Mouse (Mus musculus): ENCODE data around the gene Supt4a. TPM values are rescaled to one million over a fixed set of nuclear protein-coding genes. Genes with fewer than 3 reads are reported as not detected.

Supt4a gene
- 137 and 152 TPM in 2 replicates for polyA plus RNA-seq (2014; fragmentation: Nextera tagmentation; extraction: Ambion mirVana)

GRCm38 (mm10) chr11:87737175-87737740 lies at the start of gene Supt4a:
TSS of gene Supt4a (plus strand) at chr11:87737552.
- DNase-seq (ENCODE audit: low spot score) (peak; percentile 99), ATAC-seq (ENCODE audit: low FRiP score) (peak; percentile 92)
- H3K4me1 ChIP-seq (replicated peaks; ENCODE audit: control insufficient read depth, insufficient read depth, low read length) = peaks cover 11% of the 10 kb centered on the region
- H3K27ac ChIP-seq = peak within 1 kb of the TSS; percentile 65
- H3K36me3 ChIP-seq (replicated peaks; ENCODE audit: control insufficient read depth, insufficient read depth) = peaks cover 26% of the 10 kb centered on the region
- peak within 1 kb of the TSS; percentile 94 for H3K4me2 ChIP-seq (replicated peaks)
- under 1% methylated on average over 50 of the region's 57 CpGs for WGBS
- H3K27me3 ChIP-seq (ENCODE audit: control insufficient read depth, insufficient read depth, low read length) = no peaks in the 10 kb centered on the region
- peak within 1 kb of the TSS; percentile 84 for H3K9ac ChIP-seq
- peak within 1 kb of the TSS; percentile 76 for H3K4me3 ChIP-seq (replicated peaks; ENCODE audit: low read length)
- H3K9me3 ChIP-seq (ENCODE audit: control insufficient read depth, low read length) = no peaks in the 10 kb centered on the region

- Histone ChIP-seq H3K27me3 (ENCODE audit: control insufficient read depth, insufficient read depth, low read length) (no peaks in the 10 kb centered on the region), H3K36me3 (replicated peaks; ENCODE audit: control insufficient read depth, insufficient read depth) (no peaks in the 10 kb centered on the region), H3K4me2 (replicated peaks) (no peak overlapping the region), H3K4me3 (replicated peaks; ENCODE audit: low read length) (no peak overlapping the region), H3K9me3 (ENCODE audit: control insufficient read depth, low read length) (no peaks in the 10 kb centered on the region), H3K4me1 (replicated peaks; ENCODE audit: control insufficient read depth, insufficient read depth, low read length) (peaks cover 5% of the 10 kb centered on the region; the same call in 1 of the 2 replicates), H3K9ac (no peak overlapping the region), H3K27ac (no peak overlapping the region)
- DNase-seq (ENCODE audit: low spot score) = no peak
- 91% methylated on average over 11 of the region's 11 CpGs for WGBS
- ATAC-seq (ENCODE audit: low FRiP score) = no peak
Observed at GRCm38 (mm10) chr11:87688478-87689203, 48.7 kb upstream of the Supt4a start.

GRCm38 (mm10) chr11:87689402-87689808 lies 47.9 kb upstream of the Supt4a start:
- peaks cover 5% of the 10 kb centered on the region; the same call in 1 of the 2 replicates for H3K4me1 ChIP-seq (replicated peaks; ENCODE audit: control insufficient read depth, insufficient read depth, low read length)
- ATAC-seq (ENCODE audit: low FRiP score) (no peak), DNase-seq (ENCODE audit: low spot score) (peak; percentile 46)
- no peak overlapping the region for H3K4me3 ChIP-seq (replicated peaks; ENCODE audit: low read length)
- no peak overlapping the region for H3K4me2 ChIP-seq (replicated peaks)
- H3K36me3 ChIP-seq (replicated peaks; ENCODE audit: control insufficient read depth, insufficient read depth) = no peaks in the 10 kb centered on the region
- H3K9ac ChIP-seq = no peak overlapping the region
- H3K27ac ChIP-seq = no peak overlapping the region; the same call in 1 of the 2 replicates
- H3K27me3 ChIP-seq (ENCODE audit: control insufficient read depth, insufficient read depth, low read length) = no peaks in the 10 kb centered on the region
- 29% methylated on average over 7 of the region's 7 CpGs for WGBS
- no peaks in the 10 kb centered on the region for H3K9me3 ChIP-seq (ENCODE audit: control insufficient read depth, low read length)

GRCm38 (mm10) chr11:87690054-87690740 lies 47.2 kb upstream of the Supt4a start:
- Histone ChIP-seq H3K27ac (no peak overlapping the region; the same call in 1 of the 2 replicates), H3K9ac (no peak overlapping the region), H3K4me3 (replicated peaks; ENCODE audit: low read length) (no peak overlapping the region), H3K9me3 (ENCODE audit: control insufficient read depth, low read length) (no peaks in the 10 kb centered on the region), H3K4me1 (replicated peaks; ENCODE audit: control insufficient read depth, insufficient read depth, low read length) (peaks cover 5% of the 10 kb centered on the region; the same call in 1 of the 2 replicates), H3K36me3 (replicated peaks; ENCODE audit: control insufficient read depth, insufficient read depth) (no peaks in the 10 kb centered on the region), H3K4me2 (replicated peaks) (no peak overlapping the region), H3K27me3 (ENCODE audit: control insufficient read depth, insufficient read depth, low read length) (no peaks in the 10 kb centered on the region)
- no peak for DNase-seq (ENCODE audit: low spot score)
- WGBS = 81% methylated on average over 16 of the region's 16 CpGs
- no peak for ATAC-seq (ENCODE audit: low FRiP score)

- H3K4me3 ChIP-seq (replicated peaks; ENCODE audit: low read length) = no peak overlapping the region
- no peak for ATAC-seq (ENCODE audit: low FRiP score)
- no peaks in the 10 kb centered on the region for H3K4me1 ChIP-seq (replicated peaks; ENCODE audit: control insufficient read depth, insufficient read depth, low read length)
- H3K4me2 ChIP-seq (replicated peaks) = no peak overlapping the region
- no peak for DNase-seq (ENCODE audit: low spot score)
- H3K9me3 ChIP-seq (ENCODE audit: control insufficient read depth, low read length) = no peaks in the 10 kb centered on the region
- no peaks in the 10 kb centered on the region for H3K36me3 ChIP-seq (replicated peaks; ENCODE audit: control insufficient read depth, insufficient read depth)
- no peak overlapping the region for H3K27ac ChIP-seq
- 86% methylated on average over 14 of the region's 14 CpGs for WGBS
- H3K27me3 ChIP-seq (ENCODE audit: control insufficient read depth, insufficient read depth, low read length) = no peaks in the 10 kb centered on the region
- H3K9ac ChIP-seq = no peak overlapping the region
Observed at GRCm38 (mm10) chr11:87697131-87697682, 40.1 kb upstream of the Supt4a start.

- H3K4me2 ChIP-seq (replicated peaks) = no peak overlapping the region
- no peaks in the 10 kb centered on the region for H3K36me3 ChIP-seq (replicated peaks; ENCODE audit: control insufficient read depth, insufficient read depth)
- no peaks in the 10 kb centered on the region for H3K9me3 ChIP-seq (ENCODE audit: control insufficient read depth, low read length)
- no peak for ATAC-seq (ENCODE audit: low FRiP score)
- no peaks in the 10 kb centered on the region for H3K27me3 ChIP-seq (ENCODE audit: control insufficient read depth, insufficient read depth, low read length)
- DNase-seq (ENCODE audit: low spot score) = no peak
- H3K9ac ChIP-seq = no peak overlapping the region
- H3K4me1 ChIP-seq (replicated peaks; ENCODE audit: control insufficient read depth, insufficient read depth, low read length) = no peaks in the 10 kb centered on the region
- no peak overlapping the region for H3K4me3 ChIP-seq (replicated peaks; ENCODE audit: low read length)
- WGBS = 90% methylated on average over 4 of the region's 4 CpGs
- H3K27ac ChIP-seq = no peak overlapping the region
Observed at GRCm38 (mm10) chr11:87698126-87698525, 39.2 kb upstream of the Supt4a start.

- 88% methylated on average over 6 of the region's 6 CpGs for WGBS
- no peak overlapping the region for H3K4me3 ChIP-seq (replicated peaks; ENCODE audit: low read length)
- no peak overlapping the region for H3K4me2 ChIP-seq (replicated peaks)
- no peaks in the 10 kb centered on the region for H3K9me3 ChIP-seq (ENCODE audit: control insufficient read depth, low read length)
- no peak overlapping the region for H3K9ac ChIP-seq
- no peaks in the 10 kb centered on the region for H3K4me1 ChIP-seq (replicated peaks; ENCODE audit: control insufficient read depth, insufficient read depth, low read length)
- ATAC-seq (ENCODE audit: low FRiP score) (no peak), DNase-seq (ENCODE audit: low spot score) (no peak)
- H3K27me3 ChIP-seq (ENCODE audit: control insufficient read depth, insufficient read depth, low read length) = no peaks in the 10 kb centered on the region
- no peak overlapping the region for H3K27ac ChIP-seq
- H3K36me3 ChIP-seq (replicated peaks; ENCODE audit: control insufficient read depth, insufficient read depth) = no peaks in the 10 kb centered on the region
Observed at GRCm38 (mm10) chr11:87701108-87701507, 36.2 kb upstream of the Supt4a start.

GRCm38 (mm10) chr11:87701877-87702620 lies 35.3 kb upstream of the Supt4a start:
- Histone ChIP-seq H3K27ac (no peak overlapping the region), H3K4me1 (replicated peaks; ENCODE audit: control insufficient read depth, insufficient read depth, low read length) (no peaks in the 10 kb centered on the region), H3K9me3 (ENCODE audit: control insufficient read depth, low read length) (no peaks in the 10 kb centered on the region), H3K27me3 (ENCODE audit: control insufficient read depth, insufficient read depth, low read length) (no peaks in the 10 kb centered on the region), H3K4me3 (replicated peaks; ENCODE audit: low read length) (no peak overlapping the region), H3K36me3 (replicated peaks; ENCODE audit: control insufficient read depth, insufficient read depth) (no peaks in the 10 kb centered on the region), H3K4me2 (replicated peaks) (no peak overlapping the region), H3K9ac (no peak overlapping the region)
- ATAC-seq (ENCODE audit: low FRiP score) = no peak
- DNase-seq (ENCODE audit: low spot score) = no peak
- 89% methylated on average over 14 of the region's 14 CpGs for WGBS

Measured in hindbrain, embryonic 14.5 days (tissue).